Mouse (Mus musculus) embryonic facial prominence, embryonic 14.5 days (tissue): ENCODE results near the gene Shroom3. TPM values are rescaled to one million over a fixed set of nuclear protein-coding genes. Genes with fewer than 3 reads are reported as not detected.

Experiments used
- ATAC-seq: fragments of 200-750 bp; cut with Nextera tagmentation; 2 replicates; pipeline ENCODE4 v1.8.0; 2017; ENCODE audit warnings: low read depth, moderate number of reproducible peaks, moderate TSS enrichment
- DNase-seq: peaks from one replicate; pipeline ENCODE4 v3.0.0-alpha.2; 2015; ENCODE audit warnings: low spot score
- H3K27ac ChIP-seq: fragments of 300-500 bp; sonication (generic); replicated peaks from 2 replicates; pipeline ENCODE4 v1.5.1; 2014; ENCODE audit warnings: low read depth, mild to moderate bottlenecking, low read length, moderate library complexity
- H3K27me3 ChIP-seq: fragments of 300-500 bp; sonication (generic); replicated peaks from 2 replicates; pipeline ENCODE4 v1.6.1; 2014; ENCODE audit warnings: low read length; ENCODE audit not compliant: control insufficient read depth, insufficient read depth
- H3K36me3 ChIP-seq: fragments of 300-500 bp; sonication (generic); 2 replicates; pipeline ENCODE4 v1.6.1; 2014; ENCODE audit warnings: low read length, mixed read lengths; ENCODE audit not compliant: control insufficient read depth, insufficient read depth
- H3K4me1 ChIP-seq: fragments of 300-500 bp; sonication (generic); 2 replicates; pipeline ENCODE4 v1.6.1; 2014; ENCODE audit warnings: antibody characterized with exemption, low read length; ENCODE audit not compliant: control insufficient read depth, insufficient read depth
- H3K4me2 ChIP-seq: fragments of 300-500 bp; sonication (generic); 2 replicates; pipeline ENCODE4 v1.6.1; 2014; ENCODE audit warnings: low read depth, mild to moderate bottlenecking, low read length, moderate library complexity, mixed read lengths
- H3K4me3 ChIP-seq: fragments of 300-500 bp; sonication (generic); 2 replicates; pipeline ENCODE4 v1.5.1; 2014; ENCODE audit warnings: low read depth, mild to moderate bottlenecking, low read length
- H3K9ac ChIP-seq: fragments of 300-500 bp; sonication (generic); 2 replicates; pipeline ENCODE4 v1.6.1; 2014; ENCODE audit warnings: low read depth, mild to moderate bottlenecking, low read length, moderate library complexity, mixed read lengths
- H3K9me3 ChIP-seq: fragments of 300-500 bp; sonication (generic); 2 replicates; pipeline ENCODE4 v1.6.1; 2016; ENCODE audit warnings: low read length; ENCODE audit not compliant: control insufficient read depth
- WGBS: fragments of 180-500 bp; shearing (Covaris S2); extraction: QIAGEN DNeasy Blood & Tissue Kit; methylation state at CpG from one replicate; pipeline ENCODE4 v1.1.7; 2014; 5-methylcytosine and 5-hydroxymethylcytosine counted together
- polyA plus RNA-seq: library from polyadenylated mRNA; unstranded; fragments of >200 nt; fragmentation: Nextera tagmentation; extraction: Ambion mirVana; gene quantifications from 2 replicates; pipeline ENCODE4 v1.2.1, GENCODE M21; 2014

Gene Shroom3
- polyA plus RNA-seq, 1 experiment from 2014 or later = 3.4 TPM

GRCm38 (mm10) chr5:92939246-92939995, 256.2 kb downstream of the Shroom3 start:
- H3K9ac ChIP-seq = no peak overlapping the region
- ATAC-seq (no peak), DNase-seq (no peak)
- 79% methylated on average over 15 of the region's 15 CpGs for WGBS
- H3K9me3 ChIP-seq = peaks cover 23% of the 10 kb centered on the region
- H3K4me1 ChIP-seq = no peaks in the 10 kb centered on the region
- H3K27ac ChIP-seq = no peak overlapping the region
- peaks cover 32% of the 10 kb centered on the region for H3K36me3 ChIP-seq
- H3K4me3 ChIP-seq = no peak overlapping the region
- no peaks in the 10 kb centered on the region for H3K27me3 ChIP-seq
- no peak overlapping the region for H3K4me2 ChIP-seq

- Histone ChIP-seq H3K27ac (no peak overlapping the region), H3K4me1 (no peaks in the 10 kb centered on the region), H3K4me2 (no peak overlapping the region), H3K9me3 (peaks cover 23% of the 10 kb centered on the region), H3K9ac (no peak overlapping the region), H3K27me3 (no peaks in the 10 kb centered on the region), H3K4me3 (no peak overlapping the region), H3K36me3 (peaks cover 32% of the 10 kb centered on the region)
- no peak for DNase-seq
- no peak for ATAC-seq
- 87% methylated on average over 38 of the region's 57 CpGs for WGBS
Measured at GRCm38 (mm10) chr5:92942166-92942565, 258.9 kb downstream of the Shroom3 start.

GRCm38 (mm10) chr5:92942577-92942976, 259.3 kb downstream of the Shroom3 start:
- Histone ChIP-seq H3K36me3 (peaks cover 32% of the 10 kb centered on the region), H3K9me3 (peaks cover 23% of the 10 kb centered on the region), H3K4me3 (no peak overlapping the region), H3K4me1 (no peaks in the 10 kb centered on the region), H3K27ac (no peak overlapping the region), H3K4me2 (no peak overlapping the region), H3K9ac (no peak overlapping the region), H3K27me3 (no peaks in the 10 kb centered on the region)
- ATAC-seq = no peak
- WGBS = 88% methylated on average over 38 of the region's 47 CpGs
- no peak for DNase-seq

GRCm38 (mm10) chr5:92944867-92945266, 261.6 kb downstream of the Shroom3 start:
- H3K4me3 ChIP-seq = no peak overlapping the region
- WGBS = 61% methylated on average over 5 of the region's 5 CpGs
- peaks cover 23% of the 10 kb centered on the region for H3K9me3 ChIP-seq
- H3K27me3 ChIP-seq = no peaks in the 10 kb centered on the region
- H3K4me1 ChIP-seq = no peaks in the 10 kb centered on the region
- peaks cover 32% of the 10 kb centered on the region for H3K36me3 ChIP-seq
- H3K4me2 ChIP-seq = no peak overlapping the region
- no peak overlapping the region for H3K27ac ChIP-seq
- no peak for ATAC-seq
- no peak for DNase-seq
- H3K9ac ChIP-seq = no peak overlapping the region

- Histone ChIP-seq H3K9ac (no peak overlapping the region), H3K27me3 (no peaks in the 10 kb centered on the region), H3K27ac (no peak overlapping the region), H3K4me3 (no peak overlapping the region), H3K9me3 (no peaks in the 10 kb centered on the region), H3K4me2 (no peak overlapping the region), H3K36me3 (peaks cover 17% of the 10 kb centered on the region; the same call in 1 of the 2 replicates), H3K4me1 (no peaks in the 10 kb centered on the region)
- WGBS = 72% methylated on average over 14 of the region's 14 CpGs
- ATAC-seq = no peak
- DNase-seq = no peak
Measured at GRCm38 (mm10) chr5:92948972-92949745, 265.9 kb downstream of the Shroom3 start.

GRCm38 (mm10) chr5:92950583-92950982, 267.3 kb downstream of the Shroom3 start:
- ATAC-seq (no peak), DNase-seq (no peak)
- no peaks in the 10 kb centered on the region for H3K4me1 ChIP-seq
- H3K9ac ChIP-seq = no peak overlapping the region
- H3K27me3 ChIP-seq = no peaks in the 10 kb centered on the region
- no peak overlapping the region for H3K4me3 ChIP-seq
- peaks cover 17% of the 10 kb centered on the region; the same call in 1 of the 2 replicates for H3K36me3 ChIP-seq
- no peak overlapping the region for H3K4me2 ChIP-seq
- WGBS = 83% methylated on average over 13 of the region's 14 CpGs
- H3K27ac ChIP-seq = no peak overlapping the region
- no peaks in the 10 kb centered on the region for H3K9me3 ChIP-seq

GRCm38 (mm10) chr5:92951079-92951478, 267.8 kb downstream of the Shroom3 start:
- no peaks in the 10 kb centered on the region for H3K9me3 ChIP-seq
- no peak overlapping the region for H3K9ac ChIP-seq
- H3K4me3 ChIP-seq = no peak overlapping the region
- H3K4me1 ChIP-seq = no peaks in the 10 kb centered on the region
- H3K4me2 ChIP-seq = no peak overlapping the region
- DNase-seq (no peak), ATAC-seq (no peak)
- H3K27me3 ChIP-seq = no peaks in the 10 kb centered on the region
- H3K36me3 ChIP-seq = peaks cover 17% of the 10 kb centered on the region; the same call in 1 of the 2 replicates
- 97% methylated on average over 14 of the region's 14 CpGs for WGBS
- no peak overlapping the region for H3K27ac ChIP-seq

- H3K4me3 ChIP-seq = no peak overlapping the region
- H3K9ac ChIP-seq = no peak overlapping the region
- ATAC-seq (no peak), DNase-seq (no peak)
- peaks cover 17% of the 10 kb centered on the region; the same call in 1 of the 2 replicates for H3K36me3 ChIP-seq
- no peaks in the 10 kb centered on the region for H3K27me3 ChIP-seq
- H3K4me2 ChIP-seq = no peak overlapping the region
- H3K9me3 ChIP-seq = no peaks in the 10 kb centered on the region
- no peak overlapping the region for H3K27ac ChIP-seq
- H3K4me1 ChIP-seq = no peaks in the 10 kb centered on the region
- 81% methylated on average over 8 of the region's 8 CpGs for WGBS
Measured at GRCm38 (mm10) chr5:92953865-92954264, 270.6 kb downstream of the Shroom3 start.
